Mouse (Mus musculus) intestine, embryonic 15.5 days (tissue): ENCODE measurements around the gene Rcc1. TPM values are rescaled to one million over a fixed set of nuclear protein-coding genes. Genes with fewer than 3 reads are reported as not detected.
A peak's percentile ranks its signal among the peaks of the same experiment; 100 is the strongest.

Experiments
- ATAC-seq: fragments of 200-750 bp; cut with Nextera tagmentation; 2 replicates; pipeline ENCODE4 v1.8.0; 2017; ENCODE audit warnings: moderate TSS enrichment, moderate library complexity
- H3K27ac ChIP-seq: fragments of 300-500 bp; sonication (generic); 2 replicates; pipeline ENCODE4 v1.5.1; 2015; ENCODE audit warnings: mild to moderate bottlenecking, inconsistent platforms
- H3K27me3 ChIP-seq: fragments of 300-500 bp; sonication (generic); replicated peaks from 2 replicates; pipeline ENCODE4 v1.6.1; 2015; ENCODE audit warnings: inconsistent platforms
- H3K36me3 ChIP-seq: fragments of 300-500 bp; sonication (generic); 2 replicates; pipeline ENCODE4 v1.6.1; 2015; ENCODE audit warnings: inconsistent platforms
- H3K4me1 ChIP-seq: fragments of 300-500 bp; sonication (generic); replicated peaks from 2 replicates; pipeline ENCODE4 v1.6.1; 2015; ENCODE audit warnings: inconsistent platforms
- H3K4me2 ChIP-seq: fragments of 300-500 bp; sonication (generic); replicated peaks from 2 replicates; pipeline ENCODE4 v1.6.1; 2015; ENCODE audit warnings: mild to moderate bottlenecking, inconsistent platforms
- H3K4me3 ChIP-seq: fragments of 300-500 bp; sonication (generic); replicated peaks from 2 replicates; pipeline ENCODE4 v1.5.1; 2015; ENCODE audit warnings: inconsistent platforms
- H3K9ac ChIP-seq: fragments of 300-500 bp; sonication (generic); 2 replicates; pipeline ENCODE4 v1.6.1; 2015; ENCODE audit warnings: inconsistent platforms
- H3K9me3 ChIP-seq: fragments of 300-500 bp; sonication (generic); 2 replicates; pipeline ENCODE4 v1.6.1; 2016; ENCODE audit warnings: inconsistent platforms
- WGBS: fragments of 180-500 bp; shearing (Covaris S2); methylation state at CpG from one replicate; pipeline ENCODE4 v1.1.7; 2015; 5-methylcytosine and 5-hydroxymethylcytosine counted together
- polyA plus RNA-seq: library from polyadenylated mRNA; unstranded; fragments of >200 nt; fragmentation: Nextera tagmentation; extraction: Ambion mirVana; gene quantifications from 2 replicates; pipeline ENCODE4 v1.2.1, GENCODE M21; 2015

Gene Rcc1
- polyA plus RNA-seq, 1 experiment from 2014 or later, result 90.9 TPM

DNA sequence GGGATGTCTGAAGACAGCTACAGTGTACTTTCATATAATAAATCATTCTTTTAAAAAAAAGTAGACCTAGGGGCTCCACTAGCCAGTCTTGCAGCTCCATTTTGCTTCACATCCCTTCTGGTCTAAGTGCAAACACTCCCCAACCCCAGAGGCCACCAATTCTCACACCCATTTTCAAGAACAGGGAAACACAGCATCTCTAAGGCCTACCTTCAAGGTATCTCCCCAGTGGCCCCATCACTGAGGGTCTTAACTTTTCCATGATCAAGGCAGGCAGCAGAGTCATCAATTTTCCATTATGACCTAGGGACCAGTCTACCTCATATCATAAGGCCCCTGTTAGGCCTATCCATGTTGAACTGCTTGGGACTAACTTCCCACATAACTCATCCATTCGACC, 2.0 kb downstream of the Rcc1 start:
- no peak for ATAC-seq
- Histone ChIP-seq H3K36me3 (peaks cover 3% of the 10 kb centered on the region), H3K9me3 (no peaks in the 10 kb centered on the region), H3K27me3 (no peaks in the 10 kb centered on the region), H3K27ac (peak overlapping the region; percentile 23; the same call in 1 of the 2 replicates), H3K4me3 (peak overlapping the region; percentile 70), H3K9ac (0 out of 2 replicates have a peak overlapping the region, but pooled peaks have one; percentile 10), H3K4me1 (peaks cover 10% of the 10 kb centered on the region), H3K4me2 (peak overlapping the region; percentile 62)
- 17% methylated on average over 1 of the region's 1 CpGs for WGBS

DNA sequence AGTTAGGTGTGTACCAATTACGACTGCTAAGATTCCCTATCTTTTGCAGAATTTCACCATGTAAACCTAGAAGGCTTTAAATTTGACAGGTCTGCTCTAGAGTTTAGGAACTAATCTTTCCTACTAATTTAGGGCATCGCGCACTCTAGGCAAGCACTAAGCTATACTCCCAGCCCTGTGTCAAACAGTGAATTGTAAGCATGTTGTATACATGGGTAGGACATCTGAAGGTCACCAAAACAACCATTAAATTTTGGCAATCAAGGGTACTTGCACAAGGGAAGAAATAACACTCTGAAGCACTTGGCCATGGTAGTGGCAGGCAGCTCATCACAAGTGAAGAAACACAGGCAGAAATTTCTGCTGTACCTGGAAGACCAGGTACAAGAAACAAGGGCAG, 2.6 kb downstream of the Rcc1 start:
- Histone ChIP-seq H3K4me2 (peak overlapping the region; percentile 62; the same call in 1 of the 2 replicates), H3K9ac (no peak overlapping the region), H3K27ac (peak overlapping the region; percentile 23; the same call in 1 of the 2 replicates), H3K9me3 (no peaks in the 10 kb centered on the region), H3K36me3 (peaks cover 3% of the 10 kb centered on the region), H3K4me1 (peaks cover 10% of the 10 kb centered on the region), H3K27me3 (no peaks in the 10 kb centered on the region), H3K4me3 (0 out of 2 replicates have a peak overlapping the region, but pooled peaks have one; percentile 70)
- ATAC-seq, result no peak
- WGBS, result 72% methylated on average over 3 of the region's 3 CpGs

DNA sequence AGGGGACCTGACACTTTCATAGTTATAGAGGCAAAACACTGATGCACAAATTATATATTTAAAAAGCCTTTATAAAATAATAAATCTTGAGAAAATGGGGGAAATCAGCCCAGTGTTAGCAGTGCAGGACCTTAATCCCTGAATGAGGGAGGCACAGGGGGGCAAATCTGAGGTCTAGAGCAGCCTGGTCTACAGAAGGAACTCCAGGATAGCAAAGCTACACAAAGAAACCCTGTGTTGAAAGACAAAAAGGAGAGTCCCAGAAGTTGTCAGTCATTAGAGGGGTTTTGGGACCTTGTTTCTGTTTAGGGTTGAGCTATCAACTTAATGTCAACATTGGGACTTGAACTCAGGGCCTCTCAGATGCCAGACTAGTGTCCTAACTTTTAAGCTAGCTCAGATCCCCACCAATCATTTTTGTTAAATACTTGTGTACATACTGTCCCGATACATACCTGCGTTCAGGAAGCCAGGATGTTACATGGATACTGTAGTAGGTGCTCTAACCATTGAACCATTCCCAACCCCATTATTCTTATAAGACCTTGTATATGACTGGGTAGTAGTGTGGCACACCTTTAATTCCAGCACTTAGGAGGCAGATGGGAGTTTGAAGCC, 3.2 kb downstream of the Rcc1 start:
- no peak overlapping the region for H3K9ac ChIP-seq
- no peaks in the 10 kb centered on the region for H3K9me3 ChIP-seq
- WGBS, result 49% methylated on average over 2 of the region's 2 CpGs
- H3K27ac ChIP-seq, result no peak overlapping the region
- peaks cover 10% of the 10 kb centered on the region for H3K4me1 ChIP-seq
- no peak for ATAC-seq
- H3K4me3 ChIP-seq, result no peak overlapping the region
- peaks cover 3% of the 10 kb centered on the region for H3K36me3 ChIP-seq
- H3K4me2 ChIP-seq, result no peak overlapping the region
- no peaks in the 10 kb centered on the region for H3K27me3 ChIP-seq

DNA sequence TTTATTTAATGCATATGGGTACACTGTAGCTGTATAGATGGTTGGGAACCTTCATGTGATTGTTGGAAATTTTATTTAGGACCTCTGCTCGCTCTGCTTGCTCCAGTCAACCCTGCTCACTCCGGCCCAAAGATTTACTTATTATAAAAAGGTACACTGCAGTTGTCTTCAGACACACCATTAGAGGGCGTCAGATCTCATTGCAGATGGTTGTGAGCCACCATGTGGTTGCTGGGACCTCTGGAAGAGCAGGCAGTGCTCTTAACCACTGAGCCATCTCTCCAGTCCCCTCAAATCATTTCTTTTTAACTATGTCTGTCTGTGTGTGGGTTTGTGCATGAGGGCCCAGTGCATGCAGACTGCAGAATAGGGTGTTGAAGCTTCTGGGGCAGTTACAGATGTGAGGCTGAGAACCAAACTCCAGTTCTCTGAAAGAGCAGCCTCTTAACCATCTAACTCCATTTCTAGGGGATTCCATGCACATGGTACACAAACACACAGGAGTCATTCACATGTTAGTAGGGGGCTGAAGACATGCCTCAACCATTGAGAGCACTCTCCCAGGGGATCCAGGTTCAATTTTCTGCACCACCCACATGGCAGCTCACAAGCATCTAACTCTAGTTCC, 3.8 kb downstream of the Rcc1 start:
- 63% methylated on average over 3 of the region's 3 CpGs for WGBS

DNA sequence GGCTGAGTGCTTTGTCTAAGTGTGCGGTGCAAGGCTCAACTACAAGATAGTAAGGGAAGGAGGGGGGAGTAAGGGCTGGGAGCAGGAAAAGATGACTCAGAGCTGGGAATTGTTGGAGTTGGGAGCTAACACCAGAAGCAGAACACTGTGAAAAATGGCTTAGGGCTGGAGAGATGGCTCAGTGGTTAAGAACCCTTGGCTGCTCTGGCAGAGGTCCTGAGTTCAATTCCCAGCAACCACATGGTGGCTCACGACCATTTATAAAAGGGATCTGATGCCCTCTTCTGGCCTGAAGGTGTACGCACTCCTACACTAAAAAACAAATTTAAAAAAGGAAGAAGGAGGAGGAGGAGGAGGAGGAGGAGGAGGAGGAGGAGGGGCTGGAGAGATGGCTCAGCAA, 6.7 kb downstream of the Rcc1 start:
- Histone ChIP-seq H3K27ac (peak overlapping the region; percentile 67), H3K9me3 (no peaks in the 10 kb centered on the region), H3K4me2 (no peak overlapping the region), H3K4me3 (no peak overlapping the region), H3K27me3 (no peaks in the 10 kb centered on the region), H3K9ac (no peak overlapping the region), H3K36me3 (peaks cover 3% of the 10 kb centered on the region), H3K4me1 (peaks cover 29% of the 10 kb centered on the region)
- no peak for ATAC-seq
- 56% methylated on average over 3 of the region's 3 CpGs for WGBS

More for the DNA sequence above, 3.8 kb downstream of the Rcc1 start:
- Histone ChIP-seq H3K27me3 (no peaks in the 10 kb centered on the region), H3K4me2 (no peak overlapping the region), H3K4me3 (no peak overlapping the region), H3K27ac (no peak overlapping the region), H3K36me3 (peaks cover 3% of the 10 kb centered on the region), H3K4me1 (peaks cover 12% of the 10 kb centered on the region), H3K9me3 (no peaks in the 10 kb centered on the region), H3K9ac (no peak overlapping the region)
- no peak for ATAC-seq

DNA sequence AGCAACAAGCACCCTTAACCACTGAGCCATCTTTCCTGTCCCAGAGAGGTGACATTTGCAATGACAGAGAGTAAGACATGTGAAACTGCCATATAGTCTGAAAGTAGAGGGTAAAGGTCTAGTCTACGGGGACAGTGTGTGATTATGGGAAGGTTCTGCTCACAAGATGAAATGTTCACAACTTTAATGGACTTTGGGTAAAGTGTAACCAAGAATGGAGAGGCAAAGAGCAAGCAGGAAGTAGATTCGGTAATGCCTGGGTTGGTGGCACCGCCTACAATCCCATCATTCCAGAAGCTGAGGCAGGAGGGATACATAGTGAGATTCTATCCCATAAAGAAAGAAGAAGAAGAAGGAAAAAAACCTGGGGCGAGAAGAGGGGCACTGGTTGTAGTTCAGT, 7.1 kb downstream of the Rcc1 start:
- peak; percentile 50 for ATAC-seq
- H3K27ac ChIP-seq, result peak overlapping the region; percentile 67
- H3K9ac ChIP-seq, result no peak overlapping the region
- no peaks in the 10 kb centered on the region for H3K27me3 ChIP-seq
- H3K4me3 ChIP-seq, result no peak overlapping the region
- H3K4me2 ChIP-seq, result 0 out of 2 replicates have a peak overlapping the region, but pooled peaks have one; percentile 1
- no peaks in the 10 kb centered on the region for H3K9me3 ChIP-seq
- WGBS, result 64% methylated on average over 4 of the region's 4 CpGs
- H3K4me1 ChIP-seq, result peaks cover 25% of the 10 kb centered on the region
- peaks cover 3% of the 10 kb centered on the region for H3K36me3 ChIP-seq

DNA sequence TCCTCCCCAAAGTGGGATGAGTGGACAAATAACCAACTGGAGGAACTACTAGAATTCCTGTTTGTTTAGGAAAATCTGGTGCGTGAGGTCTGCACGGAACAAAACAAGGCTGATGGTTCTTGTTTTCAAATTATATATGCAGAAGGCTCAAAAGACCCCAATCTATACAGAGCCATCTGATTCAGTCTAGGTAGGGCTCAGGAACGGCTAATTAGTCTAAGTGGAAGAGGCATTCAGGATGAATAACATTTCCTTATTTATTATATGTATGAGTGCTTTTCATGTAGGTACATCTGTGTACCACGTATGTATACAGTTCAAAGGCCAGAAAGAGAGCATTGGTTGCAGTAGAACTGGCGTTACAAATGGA, 7.6 kb downstream of the Rcc1 start:
- H3K9ac ChIP-seq, result no peak overlapping the region
- peak; percentile 2; the same call in 1 of the 2 replicates for ATAC-seq

DNA sequence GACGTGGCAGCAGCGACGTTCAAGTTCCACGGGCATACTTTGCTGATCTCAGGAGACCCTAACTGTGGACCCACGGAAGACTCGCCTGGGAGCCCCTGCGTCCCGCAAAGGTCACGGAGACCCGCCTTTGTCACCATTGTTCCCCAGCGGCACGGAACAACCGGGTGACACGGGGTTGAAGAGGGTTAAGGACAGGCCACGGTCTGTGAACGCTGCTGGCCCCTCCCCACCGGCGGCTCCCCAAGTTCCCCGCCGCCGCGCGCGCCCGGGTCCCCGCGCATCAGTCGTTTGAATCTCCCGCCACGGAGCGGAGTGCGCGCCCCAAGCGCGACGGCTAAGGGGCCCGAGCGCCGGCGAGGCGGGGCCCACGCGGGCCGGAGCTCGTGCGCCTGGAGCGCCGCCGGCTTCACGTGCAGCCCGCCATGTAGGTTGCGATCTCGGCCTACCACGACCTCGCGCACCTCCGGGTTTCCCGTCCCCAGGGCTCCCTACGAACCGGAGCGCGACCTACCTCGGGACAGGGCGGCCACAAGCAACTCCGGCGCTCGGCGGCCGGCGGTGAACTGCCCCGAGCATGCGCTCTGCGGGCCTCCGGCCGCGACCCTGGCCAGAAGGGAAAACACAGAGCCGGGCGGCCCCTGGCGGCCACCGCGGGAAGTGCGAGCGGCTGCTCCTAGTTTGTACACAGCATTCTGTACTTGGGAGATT, 8.1 kb downstream of the Rcc1 start:
- peak overlapping the region; percentile 81 for H3K4me3 ChIP-seq
- H3K27me3 ChIP-seq, result no peaks in the 10 kb centered on the region
- ATAC-seq, result peak; percentile 88
- H3K36me3 ChIP-seq, result no peaks in the 10 kb centered on the region; the same call in 1 of the 2 replicates
- peak overlapping the region; percentile 87 for H3K9ac ChIP-seq
- peaks cover 22% of the 10 kb centered on the region for H3K4me1 ChIP-seq
- no peaks in the 10 kb centered on the region for H3K9me3 ChIP-seq
- WGBS, result under 1% methylated on average over 83 of the region's 83 CpGs
- H3K4me2 ChIP-seq, result peak overlapping the region; percentile 86
- H3K27ac ChIP-seq, result peak overlapping the region; percentile 67

More for the DNA sequence above, 7.6 kb downstream of the Rcc1 start:
- H3K4me3 ChIP-seq, result peak overlapping the region; percentile 81
- peak overlapping the region; percentile 67 for H3K27ac ChIP-seq
- H3K4me1 ChIP-seq, result peaks cover 22% of the 10 kb centered on the region
- 0 out of 2 replicates have a peak overlapping the region, but pooled peaks have one; percentile 1 for H3K4me2 ChIP-seq
- H3K36me3 ChIP-seq, result no peaks in the 10 kb centered on the region; the same call in 1 of the 2 replicates
- no peaks in the 10 kb centered on the region for H3K27me3 ChIP-seq
- H3K9me3 ChIP-seq, result no peaks in the 10 kb centered on the region
- 43% methylated on average over 5 of the region's 5 CpGs for WGBS

DNA sequence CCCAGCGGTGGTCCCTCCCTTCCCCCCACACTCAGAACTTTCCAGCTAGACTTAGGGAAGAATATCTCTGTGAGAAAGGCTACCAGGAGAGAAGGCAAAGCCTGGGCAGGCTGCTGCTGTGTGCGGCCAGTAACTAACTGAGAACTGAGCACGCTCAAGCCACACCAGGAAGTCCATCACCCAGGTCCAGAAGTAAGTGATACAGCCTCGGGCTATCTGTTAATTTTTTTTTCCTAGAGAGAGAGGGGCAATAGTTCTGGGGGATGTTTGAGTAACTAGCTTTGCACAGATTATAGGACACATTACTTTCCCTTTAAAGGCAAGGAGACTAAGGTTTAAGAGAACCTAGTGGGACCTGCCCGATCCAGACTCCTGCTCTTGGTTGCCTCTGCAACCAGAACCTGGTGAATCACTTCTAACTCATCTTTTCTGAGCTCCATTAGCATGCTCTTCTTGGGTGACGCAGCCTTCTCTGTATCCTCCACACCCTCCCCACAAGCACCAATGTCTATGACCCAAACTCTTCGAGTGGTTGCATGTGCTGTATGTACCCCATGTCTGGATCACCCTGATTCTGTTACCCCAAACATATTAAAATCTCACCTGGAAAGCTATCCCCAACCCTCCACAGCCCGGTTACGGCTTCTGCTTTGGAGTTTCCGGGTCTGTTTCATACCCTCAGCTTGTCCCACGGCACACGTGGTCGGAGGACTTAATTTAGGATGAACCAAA, 8.8 kb downstream of the Rcc1 start:
- H3K4me1 ChIP-seq, result peaks cover 22% of the 10 kb centered on the region
- WGBS, result 4% methylated on average over 13 of the region's 13 CpGs
- H3K27ac ChIP-seq, result peak overlapping the region; percentile 67
- H3K9ac ChIP-seq, result peak overlapping the region; percentile 87
- no peak for ATAC-seq
- no peaks in the 10 kb centered on the region for H3K9me3 ChIP-seq
- H3K36me3 ChIP-seq, result peaks cover 3% of the 10 kb centered on the region; the same call in 1 of the 2 replicates
- H3K4me2 ChIP-seq, result peak overlapping the region; percentile 86
- H3K4me3 ChIP-seq, result peak overlapping the region; percentile 81
- no peaks in the 10 kb centered on the region for H3K27me3 ChIP-seq

DNA sequence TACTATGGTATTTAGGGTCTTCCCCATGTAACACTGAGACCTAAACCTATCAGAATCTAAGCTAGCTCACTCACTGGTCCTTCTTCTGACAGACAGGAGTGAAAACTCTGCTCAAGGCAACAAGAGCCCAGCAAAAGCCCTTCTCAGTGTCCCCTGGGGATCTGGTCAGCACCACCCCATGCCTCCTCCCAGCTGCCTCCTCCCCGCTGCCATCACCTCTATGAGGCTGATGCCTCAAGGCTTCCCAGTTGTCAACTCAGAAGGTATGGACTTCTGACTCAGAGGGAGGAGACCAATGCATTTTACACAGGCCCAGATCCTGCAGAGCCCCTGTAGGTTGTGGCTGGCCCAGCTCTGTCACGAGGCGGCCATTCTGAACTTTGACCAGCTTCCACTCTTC, 12.0 kb downstream of the Rcc1 start:
- no peak overlapping the region for H3K4me3 ChIP-seq
- H3K4me1 ChIP-seq, result peaks cover 22% of the 10 kb centered on the region
- H3K36me3 ChIP-seq, result peaks cover 27% of the 10 kb centered on the region
- no peak overlapping the region for H3K4me2 ChIP-seq
- no peak for ATAC-seq
- no peaks in the 10 kb centered on the region for H3K9me3 ChIP-seq
- H3K27ac ChIP-seq, result no peak overlapping the region
- H3K9ac ChIP-seq, result no peak overlapping the region
- no peaks in the 10 kb centered on the region for H3K27me3 ChIP-seq
- WGBS, result 65% methylated on average over 3 of the region's 3 CpGs

DNA sequence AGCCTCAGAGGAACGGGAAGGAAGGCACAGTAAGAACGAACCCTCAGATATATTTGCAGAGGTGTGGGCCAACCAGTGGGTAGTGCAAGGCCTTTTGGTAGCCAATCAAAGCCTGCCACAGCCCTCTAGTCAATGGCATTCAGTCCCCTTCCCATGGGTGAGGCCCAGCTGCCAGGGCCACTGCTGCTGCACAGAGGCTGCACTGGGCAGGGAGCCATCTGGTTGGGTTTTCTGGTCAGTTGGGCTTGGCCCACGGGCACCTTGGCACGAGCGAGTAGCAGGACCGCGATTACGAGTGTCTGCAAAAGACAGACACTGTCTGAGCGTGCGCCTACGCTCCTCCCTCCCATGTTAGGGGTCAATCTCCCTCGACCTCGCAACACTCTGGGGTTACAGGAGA, 14.5 kb downstream of the Rcc1 start:
- no peaks in the 10 kb centered on the region for H3K27me3 ChIP-seq
- ATAC-seq, result no peak
- H3K27ac ChIP-seq, result no peak overlapping the region
- H3K9me3 ChIP-seq, result no peaks in the 10 kb centered on the region
- 95% methylated on average over 13 of the region's 13 CpGs for WGBS
- no peak overlapping the region for H3K9ac ChIP-seq
- peaks cover 44% of the 10 kb centered on the region for H3K36me3 ChIP-seq
- H3K4me1 ChIP-seq, result peaks cover 13% of the 10 kb centered on the region
- no peak overlapping the region for H3K4me3 ChIP-seq
- no peak overlapping the region for H3K4me2 ChIP-seq

DNA sequence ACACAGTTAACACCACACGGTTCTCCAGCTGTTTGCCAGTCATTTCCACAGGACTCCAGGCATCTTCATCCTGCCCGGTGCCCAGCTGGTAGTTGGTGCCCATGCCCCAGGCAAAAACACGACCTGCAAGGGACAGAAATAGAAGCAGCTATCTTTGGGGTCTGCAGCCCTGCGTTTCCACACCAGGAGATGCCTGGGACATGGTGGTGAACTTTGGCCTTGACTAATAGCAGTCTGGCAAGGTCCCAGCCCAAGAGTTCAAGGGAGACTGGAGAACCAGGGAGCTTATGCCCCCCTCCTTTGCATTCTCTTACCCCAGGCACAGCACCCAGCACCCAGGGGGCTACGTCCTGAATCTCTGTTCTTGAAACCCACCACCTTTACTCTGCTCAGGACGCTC, 20.5 kb downstream of the Rcc1 start:
- 86% methylated on average over 6 of the region's 6 CpGs for WGBS
- Histone ChIP-seq H3K27ac (no peak overlapping the region), H3K4me3 (no peak overlapping the region), H3K9ac (no peak overlapping the region), H3K9me3 (no peaks in the 10 kb centered on the region), H3K36me3 (peaks cover 39% of the 10 kb centered on the region), H3K4me1 (peaks cover 6% of the 10 kb centered on the region), H3K4me2 (no peak overlapping the region), H3K27me3 (no peaks in the 10 kb centered on the region)
- no peak for ATAC-seq
